Mouse (Mus musculus): ENCODE data around the gene Cacna1e.

Gene Cacna1e

DNA sequence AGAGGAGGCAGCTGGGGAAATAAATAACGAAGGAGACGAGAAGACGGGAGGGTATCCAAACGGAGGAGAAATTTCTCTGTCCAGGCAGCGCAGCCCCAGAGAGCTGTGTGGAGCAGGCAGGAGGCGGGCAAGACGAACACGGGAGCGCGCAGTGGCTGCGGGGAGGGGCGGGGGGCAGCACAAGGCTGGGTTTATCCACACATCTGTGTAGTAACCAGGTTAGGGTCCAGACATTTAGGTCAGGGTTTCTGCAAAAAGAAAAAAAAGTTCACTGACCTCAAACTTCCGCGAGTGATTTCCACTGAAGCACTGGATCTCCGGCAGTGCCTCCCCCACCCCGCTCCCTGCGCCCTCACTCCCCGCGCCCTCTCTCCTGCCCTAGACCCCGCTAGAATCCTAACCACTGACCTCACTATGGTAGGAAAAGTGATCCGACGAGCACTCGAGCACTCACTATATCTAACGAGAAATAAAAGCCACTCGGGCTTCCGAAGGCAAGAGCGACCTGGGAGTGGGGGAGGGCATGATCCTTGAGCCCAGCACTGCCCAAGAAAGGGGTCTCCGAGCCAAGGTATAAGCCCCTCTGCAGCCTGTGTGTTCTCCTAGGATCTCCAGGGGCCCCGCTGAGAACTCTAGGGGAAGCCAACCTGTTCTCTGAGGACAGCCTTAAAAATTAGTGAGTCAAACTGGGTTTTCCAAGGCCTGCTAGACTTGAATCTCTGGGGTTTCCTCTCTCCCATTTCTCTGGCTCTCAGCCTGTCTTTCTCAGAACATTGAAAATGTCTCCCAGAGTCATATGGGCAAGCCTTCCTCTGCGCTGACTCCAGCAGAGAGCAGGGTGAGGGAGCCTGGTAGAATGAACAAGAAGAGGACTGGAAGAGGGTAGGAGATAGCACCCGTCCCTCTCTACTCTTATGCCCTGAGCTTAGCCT, at the start of gene Cacna1e:
TSS of gene Cacna1e (minus strand) at position 227 of the 932 bp plus-strand sequence.
- no peak for DNase-seq

DNA sequence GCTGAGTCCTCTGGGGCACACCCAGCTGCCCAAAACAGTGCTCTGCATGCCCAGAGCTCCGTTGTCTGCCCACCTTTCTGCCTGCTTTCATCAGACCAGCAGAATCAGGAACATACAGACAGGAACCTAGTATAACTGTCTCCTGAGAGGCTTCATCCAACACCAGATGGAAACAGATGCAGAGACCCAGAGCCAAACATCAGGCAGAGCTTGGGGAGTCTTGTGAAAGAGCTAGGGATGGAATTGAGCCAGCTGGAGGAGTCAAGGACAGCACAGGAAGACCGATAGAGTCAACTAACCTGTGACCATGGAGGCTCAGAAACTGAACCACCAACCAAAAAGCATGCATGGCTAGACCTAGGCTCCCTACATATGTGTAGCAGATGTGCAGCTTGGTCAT, 34.1 kb upstream of the Cacna1e start:
- no peak for DNase-seq

DNA sequence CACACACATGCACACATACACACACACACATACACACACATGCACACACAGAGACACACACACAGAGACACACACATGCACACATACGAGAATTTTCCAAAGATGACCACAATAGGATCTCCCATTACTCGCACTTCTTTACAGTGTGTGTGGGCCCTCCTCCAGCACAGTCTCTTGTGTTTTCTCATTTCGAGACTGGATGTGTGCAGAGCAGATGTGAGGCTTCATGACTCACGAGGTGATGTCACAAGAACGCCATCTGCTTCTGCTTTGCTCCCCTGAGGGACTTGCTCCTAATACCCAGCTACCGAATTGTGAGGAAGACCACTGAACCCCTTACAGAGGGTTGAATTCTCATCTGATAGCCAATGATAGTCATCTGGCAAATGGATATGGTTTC, 33.1 kb upstream of the Cacna1e start:
- no peak for DNase-seq

DNA sequence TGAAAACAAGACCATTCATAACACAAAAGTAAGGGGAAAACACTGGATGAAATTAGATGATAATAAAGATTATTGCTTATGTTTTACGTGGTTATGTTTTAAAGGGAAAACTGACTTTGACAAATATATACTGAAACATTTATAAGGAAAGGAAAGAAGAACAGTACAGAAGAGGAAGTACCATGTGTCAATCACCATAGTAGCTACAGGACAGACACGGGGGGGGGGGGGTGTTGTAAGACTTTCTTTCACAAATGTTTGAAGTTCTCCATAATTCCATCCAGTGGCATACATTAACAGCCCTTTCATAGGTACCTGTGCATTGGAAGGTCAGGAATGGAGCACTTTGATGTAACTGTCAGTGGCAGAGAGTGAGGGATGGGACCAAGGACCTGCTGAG, 25.3 kb upstream of the Cacna1e start:
- DNase-seq = no peak

DNA sequence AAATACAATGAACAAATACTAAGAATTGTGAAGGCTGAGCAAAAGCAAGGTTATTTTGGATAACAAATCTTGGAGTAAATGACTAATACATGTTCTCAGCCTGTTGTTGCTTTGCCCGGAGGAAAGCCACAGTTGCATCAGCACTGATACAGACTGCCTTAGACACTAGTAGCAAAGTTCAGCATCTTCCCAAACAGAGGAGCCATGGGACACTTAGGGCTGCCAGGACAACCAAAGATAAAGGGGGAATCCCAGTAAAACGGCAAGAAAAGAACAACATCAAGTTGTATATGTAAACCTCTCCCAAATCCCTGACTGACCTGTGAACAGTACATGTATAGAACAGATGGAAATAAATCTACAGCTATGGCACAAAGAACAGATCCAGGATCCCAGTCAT, 13.1 kb upstream of the Cacna1e start:
- DNase-seq = no peak

DNA sequence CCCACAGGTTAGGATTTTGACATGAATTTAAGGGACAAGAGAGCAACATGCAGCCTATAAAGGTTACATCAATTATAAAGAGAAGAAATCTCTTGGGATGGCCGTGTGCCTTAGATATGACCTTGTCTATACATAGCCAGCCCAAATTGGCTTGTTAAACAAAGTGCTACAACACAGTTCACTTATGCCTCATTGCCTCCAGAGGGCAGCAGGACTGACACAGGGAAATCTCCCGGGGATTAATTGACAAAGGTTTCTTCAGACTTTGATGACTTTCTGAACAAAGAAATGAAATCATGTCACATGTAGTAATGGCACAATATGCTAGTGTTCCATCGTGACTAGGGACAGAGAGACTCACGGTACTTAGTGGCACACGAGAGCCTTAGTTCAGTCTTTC, 5.9 kb upstream of the Cacna1e start:
- DNase-seq = no peak

DNA sequence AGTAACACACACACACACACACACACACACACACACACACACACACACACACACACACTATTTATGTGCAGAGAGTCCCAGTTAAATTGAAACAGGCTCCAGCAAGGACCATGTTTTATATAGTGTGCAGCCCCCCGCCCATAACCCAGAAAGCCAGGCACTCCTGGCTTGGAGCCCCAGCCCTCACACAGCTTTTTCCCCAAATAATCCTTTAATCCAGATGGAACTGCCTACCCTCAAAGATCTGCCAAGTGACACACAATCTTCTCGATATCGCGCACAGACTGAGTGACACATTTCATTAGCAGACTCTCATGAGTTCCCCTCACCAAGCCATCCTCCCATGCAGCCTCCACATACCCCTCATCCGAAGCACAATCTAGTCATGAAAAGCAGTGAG, 4.2 kb upstream of the Cacna1e start:
- DNase-seq = no peak

DNA sequence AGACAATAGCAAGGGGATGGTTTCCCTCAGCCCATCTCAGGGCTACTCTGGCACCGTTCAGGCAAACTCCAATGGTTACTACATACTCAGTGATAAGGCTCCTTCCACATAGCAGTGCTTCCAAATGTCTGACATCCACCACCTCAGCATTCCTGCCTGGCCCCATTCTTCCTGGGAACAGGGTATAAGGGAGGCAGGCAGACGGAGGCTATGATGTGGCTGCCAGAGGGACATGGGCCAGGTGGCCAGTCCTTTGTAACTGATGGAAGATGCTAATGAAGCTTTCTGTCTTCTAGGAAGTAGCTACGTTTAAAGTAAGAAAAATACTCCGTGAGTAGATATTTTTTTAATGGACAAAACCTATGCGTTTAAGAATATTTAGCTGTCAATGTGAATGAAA, 3.7 kb upstream of the Cacna1e start:
- DNase-seq = no peak

DNA sequence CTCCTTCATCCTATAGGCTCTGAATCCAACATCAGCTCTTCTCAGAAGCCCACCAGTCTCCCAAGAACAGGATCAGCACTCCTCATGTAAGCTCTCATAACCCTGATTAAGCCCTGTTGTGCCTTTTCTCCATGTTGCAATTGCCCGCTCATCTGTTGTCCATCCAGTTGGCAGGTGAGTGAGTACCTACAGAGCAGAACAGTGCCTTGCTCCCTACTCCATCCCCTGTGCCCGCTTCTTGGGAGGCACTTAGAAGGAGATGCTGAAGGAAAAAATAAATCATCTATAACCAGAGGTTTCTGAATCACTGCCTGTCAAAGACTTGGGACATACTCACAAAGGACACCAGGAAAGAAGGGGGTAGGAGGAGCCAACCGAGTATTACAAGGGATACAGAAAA, 3.2 kb upstream of the Cacna1e start:
- DNase-seq = no peak

DNA sequence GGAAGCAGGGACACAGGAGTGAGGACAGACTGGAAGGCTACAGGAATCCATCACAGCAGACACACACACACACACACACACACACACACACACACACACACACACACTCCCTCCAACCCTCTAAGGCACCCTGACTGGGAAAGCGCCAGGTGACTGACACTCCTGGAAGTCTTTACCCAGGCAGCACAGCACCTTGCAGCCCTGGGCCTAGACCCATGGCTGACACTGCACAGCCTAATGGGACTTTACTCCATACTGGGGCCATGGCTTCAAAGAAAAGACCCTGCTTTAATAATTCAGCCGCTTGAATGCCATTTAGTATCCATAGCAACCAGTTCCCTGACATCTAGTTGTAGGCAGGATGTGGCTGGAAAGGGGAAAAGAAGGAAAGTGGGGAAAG, 2.3 kb upstream of the Cacna1e start:
- DNase-seq = no peak

DNA sequence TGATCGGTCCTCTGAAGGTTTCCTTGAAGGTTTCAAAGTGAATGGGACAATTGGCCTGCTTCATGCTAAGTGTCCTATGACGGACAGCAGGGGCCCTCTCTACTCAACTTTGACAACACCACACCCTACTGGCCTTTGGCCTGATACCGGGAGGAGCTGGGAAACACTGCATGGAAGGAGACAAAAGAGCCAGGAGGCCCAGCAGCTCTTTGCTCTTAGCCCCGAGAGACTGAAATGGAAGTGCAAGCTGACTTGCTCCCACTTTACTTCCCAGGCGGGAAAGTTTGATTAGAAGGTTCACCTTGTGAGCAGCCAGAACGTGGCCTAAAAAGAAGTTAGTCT, 877 bp upstream of the Cacna1e start:
- no peak for DNase-seq

DNA sequence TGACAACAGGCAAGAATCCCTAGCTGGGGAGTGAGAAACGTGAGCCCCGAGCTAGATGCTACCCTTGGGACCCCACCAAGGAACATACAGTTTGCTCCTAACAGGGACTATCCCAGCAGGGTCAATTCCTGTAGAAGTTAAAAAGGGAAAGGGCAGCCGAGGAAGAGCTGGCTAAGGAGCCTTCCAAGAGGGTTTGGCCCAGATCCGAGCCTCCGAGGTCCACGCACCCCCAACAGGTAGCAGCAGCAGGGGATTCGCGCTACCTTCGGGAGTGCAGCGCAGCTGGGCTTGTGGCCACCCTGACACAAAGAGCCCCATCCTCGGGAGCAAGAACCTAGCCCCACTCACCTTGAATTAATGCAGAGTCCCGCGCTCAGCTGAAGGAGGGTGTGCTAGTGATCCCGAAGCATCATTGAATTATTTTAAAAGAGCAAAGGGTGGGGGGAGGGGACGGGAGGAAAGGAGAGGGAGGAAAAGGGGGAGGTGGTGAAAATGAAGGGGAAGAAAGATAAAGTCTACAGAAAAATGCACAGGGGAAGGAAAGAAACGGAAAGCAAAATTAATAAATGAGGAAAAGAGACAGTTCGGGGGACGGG, 607 bp downstream of the Cacna1e start:
- no peak for DNase-seq

DNA sequence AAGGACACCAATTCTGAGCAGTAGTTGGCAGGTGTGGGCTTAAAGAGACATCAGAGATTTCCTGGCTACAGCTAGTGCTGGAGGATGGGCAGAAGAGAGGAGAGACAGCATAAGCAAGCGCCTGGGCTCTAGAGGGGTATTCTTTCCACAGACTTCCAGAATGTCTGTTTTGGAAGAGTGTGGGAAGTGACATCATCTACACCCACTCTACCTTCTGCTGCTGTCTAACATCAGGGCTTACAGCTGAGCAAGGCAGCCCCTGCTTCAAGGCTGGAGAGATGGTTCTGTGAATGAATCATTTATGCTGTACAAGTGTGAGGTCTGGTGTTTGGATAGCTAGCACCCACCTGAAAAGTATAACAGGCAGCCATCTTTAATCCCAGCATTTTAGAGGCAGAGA, 18.3 kb downstream of the Cacna1e start:
- no peak for DNase-seq

DNA sequence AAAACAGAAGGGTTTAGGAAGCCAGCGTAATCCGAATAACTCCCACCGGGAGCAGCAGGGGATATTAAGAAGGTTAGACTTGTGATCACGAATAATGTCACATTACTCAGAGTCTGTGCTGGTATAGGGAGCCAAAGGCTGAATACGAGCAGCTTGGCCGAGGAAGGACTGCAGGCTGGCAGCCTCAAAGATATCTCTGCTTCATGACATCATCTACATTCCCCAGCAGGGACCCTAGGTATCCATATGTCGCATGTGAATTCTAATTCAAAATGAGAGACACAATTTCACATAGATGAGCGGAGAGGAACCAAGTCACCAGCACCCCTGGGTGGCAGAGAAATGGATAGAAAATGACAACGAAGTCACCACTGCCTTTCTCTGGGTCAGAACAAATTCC, 22.9 kb downstream of the Cacna1e start:
- DNase-seq = no peak

DNA sequence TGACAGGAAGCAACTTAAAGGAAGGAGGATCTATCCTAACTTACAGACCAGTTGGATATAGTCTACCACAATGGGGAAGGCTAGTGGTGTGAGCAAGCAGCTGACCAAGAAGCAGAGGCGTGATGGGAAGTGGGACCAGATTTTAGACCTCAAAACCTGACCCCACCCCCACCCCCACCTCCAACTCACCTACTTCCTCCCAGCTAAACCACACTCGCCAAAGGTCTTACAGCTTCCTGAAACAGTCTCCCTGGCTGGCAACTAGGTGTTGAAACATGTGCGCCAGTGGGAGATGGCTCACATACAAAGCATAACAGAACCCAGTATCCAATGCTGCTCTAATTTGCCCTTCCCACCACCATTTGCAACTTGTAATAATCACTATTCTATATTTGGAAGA, 29.7 kb downstream of the Cacna1e start:
- DNase-seq = no peak

DNA sequence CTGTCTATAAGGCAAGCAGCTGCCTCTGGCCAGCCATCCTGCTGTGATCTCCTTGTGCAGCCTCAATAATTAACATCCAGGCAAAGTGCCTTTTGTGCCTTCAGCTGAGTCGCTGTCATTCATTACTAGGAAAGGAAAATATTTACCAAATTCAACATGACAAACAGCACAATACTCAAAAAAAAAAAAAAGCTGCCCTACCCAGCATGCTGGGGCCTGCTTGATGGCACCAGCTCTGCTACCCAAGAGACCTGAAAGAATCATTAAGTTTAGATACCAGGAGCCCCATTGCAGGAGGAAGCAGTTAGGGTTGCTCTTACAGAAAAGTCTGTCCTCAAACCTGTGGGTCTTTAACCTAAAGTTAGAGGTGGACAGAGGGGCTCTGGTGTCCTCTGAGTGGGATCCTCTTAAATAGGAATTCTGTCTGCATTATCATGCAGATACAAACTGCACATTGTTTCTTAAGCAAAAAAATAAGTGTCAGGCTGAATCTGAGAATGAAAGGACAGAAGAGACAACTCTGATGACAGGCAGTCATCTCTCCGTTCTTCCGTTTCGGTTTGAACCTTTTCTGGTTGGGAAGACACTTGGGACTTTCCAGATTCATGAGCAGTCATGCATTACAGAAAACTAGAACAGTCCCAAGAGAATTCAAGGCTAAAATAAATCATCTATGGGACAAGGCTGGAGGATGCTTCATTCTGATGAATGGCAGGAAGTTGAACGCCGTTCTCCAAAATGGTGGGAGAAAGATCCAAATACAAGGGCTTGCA, 33.6 kb downstream of the Cacna1e start:
- peak; percentile 5 for DNase-seq

DNA sequence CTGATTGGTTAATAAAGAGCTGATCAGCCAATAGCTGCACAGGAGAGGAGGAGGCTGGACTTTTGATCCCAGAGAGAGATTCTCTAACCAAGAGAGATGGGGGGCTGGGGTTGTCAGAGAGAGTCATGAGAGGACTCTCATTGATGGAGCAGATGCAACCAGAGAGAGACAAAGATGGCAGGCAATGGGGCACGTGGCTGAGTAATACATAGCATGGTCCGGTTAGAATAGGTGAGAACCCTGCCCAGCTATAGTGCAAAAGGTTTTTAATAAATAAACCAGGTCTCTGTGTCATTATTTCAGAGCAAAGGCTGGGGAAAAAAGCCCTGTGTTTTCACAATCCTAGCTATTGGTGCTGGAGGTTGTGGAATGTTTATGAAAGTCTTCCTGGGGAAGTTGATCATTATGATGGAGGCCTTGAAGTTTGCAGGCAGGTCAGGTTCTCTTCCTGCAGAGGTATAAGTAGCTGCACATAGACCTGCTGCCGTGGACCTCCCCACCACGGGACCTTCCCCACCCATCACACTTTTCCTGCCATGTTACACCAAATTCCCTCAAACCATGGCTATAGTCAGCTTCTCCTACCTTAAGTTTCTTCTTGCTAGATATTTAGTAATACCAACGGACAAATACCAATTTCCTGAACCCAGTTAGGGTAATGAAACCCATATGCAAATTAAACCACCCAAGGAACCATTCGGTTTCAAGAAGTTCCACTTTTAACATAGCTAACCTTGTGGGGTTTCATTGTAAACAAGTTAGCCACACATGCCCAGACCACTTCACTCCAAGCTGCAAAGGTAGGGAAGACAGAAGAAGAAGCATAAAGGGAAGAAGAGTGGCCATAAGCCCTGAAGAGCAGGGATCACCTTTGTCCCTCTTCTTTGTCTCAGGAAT, 35.4 kb downstream of the Cacna1e start:
- no peak for DNase-seq

DNA sequence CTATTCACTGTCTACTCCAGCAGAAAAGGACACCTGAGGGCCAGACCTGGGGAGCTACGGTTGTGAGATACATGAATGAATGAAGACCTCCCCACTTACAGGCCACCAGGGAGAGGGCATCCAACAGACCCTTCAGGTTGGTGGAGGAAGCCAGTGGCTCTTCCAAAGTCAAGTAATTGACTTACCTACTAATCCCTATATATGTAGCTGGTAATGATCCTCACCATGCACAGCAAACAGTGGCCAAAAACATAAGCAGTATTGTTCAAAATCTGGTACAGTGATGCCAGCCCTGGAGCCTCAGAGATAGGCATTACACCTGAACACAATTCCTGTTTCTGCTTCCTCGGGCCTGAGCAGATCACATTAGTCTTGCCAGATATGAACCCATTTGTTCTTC, 37.4 kb downstream of the Cacna1e start:
- DNase-seq = no peak

DNA sequence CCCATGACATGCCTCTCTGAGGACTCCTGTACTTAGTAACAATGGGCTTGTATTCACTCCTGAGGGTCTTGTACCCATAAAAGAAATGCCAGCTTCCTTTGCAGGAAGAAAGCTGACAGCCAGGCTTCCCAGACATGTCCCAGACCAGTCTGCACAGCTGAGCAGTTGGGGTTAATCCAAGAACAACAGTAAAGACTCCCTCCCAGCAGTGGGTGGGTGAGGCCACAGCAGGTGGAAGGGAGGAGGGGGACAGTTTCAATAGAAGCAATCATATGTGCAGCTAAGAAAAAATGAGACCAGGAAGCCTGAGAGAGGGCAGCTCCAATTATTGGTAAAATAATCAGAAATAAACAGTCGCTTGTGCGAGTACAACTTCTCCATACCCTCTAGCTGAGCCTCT, 40.9 kb downstream of the Cacna1e start:
- no peak for DNase-seq

DNA sequence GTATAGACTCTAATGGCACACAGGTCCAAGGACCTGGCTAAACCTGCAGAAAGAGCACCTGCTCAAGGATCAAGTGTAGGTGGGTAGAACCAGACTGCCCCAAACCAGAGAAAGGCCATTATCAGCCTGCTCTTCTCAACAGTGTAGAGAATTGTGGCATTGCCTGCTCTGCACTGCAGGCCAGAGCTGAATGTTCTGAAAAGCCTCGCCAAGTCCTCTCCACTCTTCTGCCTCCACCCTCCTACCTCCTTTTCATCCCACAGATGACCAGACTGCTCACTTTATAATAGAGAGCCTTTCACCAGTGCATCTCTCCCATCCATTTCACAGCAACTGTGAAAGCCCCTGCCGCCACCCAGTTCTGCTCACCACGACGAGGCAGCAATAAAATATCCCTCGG, 42.0 kb downstream of the Cacna1e start:
- no peak for DNase-seq

DNA sequence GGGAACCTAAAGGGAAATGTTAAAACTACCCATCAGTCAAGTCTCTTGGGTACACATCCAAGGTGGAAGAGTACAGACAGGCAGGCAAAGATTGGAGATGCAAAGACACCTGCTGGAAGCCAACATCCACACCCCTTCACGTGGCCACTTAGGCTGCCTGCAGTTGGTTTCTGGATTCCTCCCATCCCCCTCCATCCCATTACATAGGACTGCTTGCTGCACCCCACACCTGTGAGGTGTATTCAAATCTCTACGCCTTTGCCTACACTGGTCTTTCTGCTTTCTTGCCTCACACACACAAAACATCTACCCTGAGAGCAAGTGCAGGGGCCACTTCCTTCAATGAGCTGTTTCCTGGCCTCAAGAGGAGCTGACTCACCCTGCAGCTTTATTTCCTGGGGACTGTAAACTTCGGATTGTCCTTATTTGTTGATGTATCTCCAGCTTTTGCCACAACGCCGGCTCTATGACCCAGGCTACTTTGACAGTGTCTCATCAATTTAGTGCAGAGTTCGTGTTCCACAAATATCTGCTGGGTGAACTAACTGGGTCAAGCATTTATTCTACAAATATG, 43.2 kb downstream of the Cacna1e start:
- no peak for DNase-seq

DNA sequence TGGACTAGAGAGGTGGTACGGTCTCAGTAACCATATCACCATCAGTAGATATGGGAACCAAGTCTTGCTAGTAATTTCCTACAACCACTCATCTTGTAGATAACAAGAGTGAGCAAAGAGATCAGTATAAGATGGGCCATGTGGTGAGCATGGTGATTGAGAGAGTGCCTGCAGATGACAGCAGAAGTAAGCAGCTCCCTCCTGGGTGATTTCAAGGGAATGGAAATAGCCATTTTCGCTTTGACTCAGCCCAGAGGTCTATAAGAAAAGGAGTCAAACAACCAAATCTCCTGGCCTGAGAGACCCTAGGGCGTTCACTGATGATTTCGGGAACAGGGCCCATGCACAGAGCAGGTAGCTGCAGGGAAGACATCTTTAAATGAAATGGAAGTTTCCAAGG, 45.0 kb downstream of the Cacna1e start:
- no peak for DNase-seq

DNA sequence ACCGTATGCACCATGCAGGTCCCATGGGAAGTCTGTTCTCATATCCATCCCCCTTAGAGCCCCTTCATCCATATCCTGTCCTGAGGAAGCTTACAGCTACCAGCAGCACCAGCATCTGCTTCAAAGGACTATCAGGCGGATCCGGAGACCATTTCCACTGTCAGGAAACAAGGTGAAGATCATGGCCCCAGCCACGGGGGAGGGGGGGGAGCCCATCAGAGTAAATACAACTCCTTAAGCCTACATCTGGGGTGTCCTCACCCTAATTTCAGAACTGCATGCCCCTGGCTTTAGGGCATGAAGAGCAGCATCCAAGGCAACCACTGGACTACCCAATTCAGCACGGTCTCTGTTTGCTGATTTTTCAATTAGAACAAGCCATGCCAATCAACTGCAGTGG, 47.8 kb downstream of the Cacna1e start:
- no peak for DNase-seq
